Mouse (Mus musculus) megakaryocyte, embryonic 14.5 days (primary cell): ENCODE results near the gene Grin2b.

Source experiments
- FLI1 ChIP-seq: IDR thresholded peaks from 2 replicates; pipeline ENCODE4 v1.6.1; 2012; ENCODE audit warnings: low read length, inconsistent platforms, mixed read lengths
- GATA1 ChIP-seq: IDR thresholded peaks from 3 replicates; pipeline ENCODE4 v1.6.1; 2012; ENCODE audit warnings: mixed read lengths, low read length, inconsistent platforms, borderline replicate concordance

DNA sequence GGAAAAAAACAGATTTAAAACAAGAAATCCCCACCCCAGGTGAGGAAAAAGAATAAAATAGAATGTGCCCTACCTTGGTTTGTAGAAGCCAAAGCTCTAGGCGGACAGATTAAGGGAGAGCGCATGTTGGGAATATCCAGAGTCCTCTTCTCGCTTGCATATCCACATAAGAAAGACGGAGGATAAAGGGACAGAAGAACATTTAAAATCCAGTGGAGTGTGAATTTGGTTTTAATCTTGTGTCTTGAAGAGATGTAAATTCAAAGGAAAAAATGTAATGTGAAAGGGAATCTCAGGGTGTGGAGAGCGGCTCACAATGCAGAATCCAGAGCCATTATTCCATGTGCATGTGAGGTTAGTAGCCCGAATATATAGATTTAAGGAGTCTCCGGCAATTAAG, 2.0 kb downstream of the Grin2b start:
- no peak for TF ChIP-seq FLI1
- TF ChIP-seq GATA1: no peak
